Mouse (Mus musculus) brown adipose tissue, adult 24 weeks (tissue): ENCODE results near the gene 1190002N15Rik. TPM values are rescaled to one million over a fixed set of nuclear protein-coding genes. Genes with fewer than 3 reads are reported as not detected.

ENCODE experiments used
- H3K27ac ChIP-seq: fragments of 200-500 bp; replicated peaks from 2 replicates; pipeline ENCODE4 v1.5.1; 2012; ENCODE audit warnings: low read depth, mild to moderate bottlenecking, low read length
- H3K4me1 ChIP-seq: fragments of 200-500 bp; 2 replicates; pipeline ENCODE4 v1.6.1; 2012; ENCODE audit warnings: low read length, mixed read lengths; ENCODE audit not compliant: control insufficient read depth, insufficient read depth, insufficient read length
- H3K4me3 ChIP-seq: fragments of 200-500 bp; 2 replicates; pipeline ENCODE4 v1.5.1; 2012; ENCODE audit warnings: low read depth, mild to moderate bottlenecking, low read length, moderate library complexity; ENCODE audit not compliant: insufficient read depth
- polyA plus RNA-seq: library from polyadenylated mRNA; stranded (reverse); fragments of >200 nt; gene quantifications from 2 replicates; pipeline ENCODE4 v1.2.4, GENCODE M21; 2012; ENCODE audit not compliant: missing spikeins, insufficient read depth, insufficient read length

1190002N15Rik gene
- 8.4 and 13.1 TPM in 2 replicates for polyA plus RNA-seq

DNA sequence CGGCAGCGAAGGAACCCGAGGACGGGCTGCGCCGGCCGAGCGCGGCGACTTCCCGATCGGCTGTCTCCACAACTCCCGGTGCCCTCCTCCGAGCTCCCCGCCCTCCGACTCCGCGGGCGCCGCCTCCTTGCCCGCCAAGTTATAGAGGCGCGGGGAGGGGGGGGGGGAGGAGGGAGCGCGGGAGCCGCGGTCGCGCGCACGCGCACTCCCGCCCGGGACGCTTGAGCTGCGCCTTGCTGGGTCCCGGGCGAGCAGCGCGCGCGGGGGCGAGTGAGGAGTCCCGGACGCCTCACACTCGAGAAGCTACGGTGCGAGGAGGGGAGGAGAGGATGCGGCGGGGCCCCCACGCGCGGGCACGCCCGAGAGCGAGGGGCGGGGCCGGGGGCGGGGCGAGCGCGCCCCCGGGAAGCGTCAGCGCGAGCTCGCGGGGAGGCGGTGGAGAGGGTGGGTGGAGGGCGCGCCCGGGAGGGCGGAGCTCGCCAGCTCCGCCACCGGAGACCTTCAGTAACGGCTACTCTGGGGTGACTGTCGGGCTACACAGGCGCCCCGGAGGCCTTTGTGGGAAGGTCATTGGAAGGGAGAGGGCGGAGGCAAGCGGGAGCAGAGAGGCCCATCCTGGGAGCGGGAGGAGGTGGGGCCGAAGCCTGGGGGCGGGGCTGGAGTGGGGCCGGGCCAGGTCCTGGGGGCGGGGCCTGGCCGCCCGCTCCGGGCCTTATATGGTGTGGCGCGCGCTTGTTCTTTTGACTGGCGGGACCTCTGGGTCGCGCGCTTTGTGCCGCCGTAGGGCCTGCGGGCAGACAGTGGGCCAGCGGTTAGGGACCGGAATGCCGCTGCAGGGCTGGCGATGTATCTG is at the start of gene 1190002N15Rik:
Gene 1190002N15Rik (minus strand): TSS at position 112 of the 853 bp plus-strand sequence.
- Histone ChIP-seq H3K4me1 (no peaks in the 10 kb centered on the region), H3K27ac (peak within 1 kb of the TSS; percentile 95), H3K4me3 (peak within 1 kb of the TSS; percentile 88)

DNA sequence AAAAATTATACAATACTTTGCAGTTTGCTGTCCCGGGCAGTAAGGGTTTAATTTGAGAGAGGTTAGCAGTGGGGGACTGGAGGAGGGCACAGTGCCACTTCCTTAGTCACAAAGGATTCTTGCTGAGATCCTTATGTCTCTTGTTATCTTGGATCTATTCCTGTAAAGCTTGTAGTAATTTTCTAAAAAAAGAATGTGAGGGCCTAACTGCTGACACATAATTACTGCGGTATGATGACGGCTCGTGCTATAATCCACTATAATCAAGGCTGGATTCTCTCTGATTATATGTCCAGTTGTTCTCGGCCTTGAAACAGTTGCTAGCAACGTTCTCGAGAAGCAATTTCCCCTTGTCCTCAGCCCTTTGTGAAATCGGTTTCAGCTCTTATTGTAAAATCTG is 44.4 kb upstream of the 1190002N15Rik start:
- no peaks in the 10 kb centered on the region for H3K4me1 ChIP-seq
- H3K27ac ChIP-seq = no peak overlapping the region

DNA sequence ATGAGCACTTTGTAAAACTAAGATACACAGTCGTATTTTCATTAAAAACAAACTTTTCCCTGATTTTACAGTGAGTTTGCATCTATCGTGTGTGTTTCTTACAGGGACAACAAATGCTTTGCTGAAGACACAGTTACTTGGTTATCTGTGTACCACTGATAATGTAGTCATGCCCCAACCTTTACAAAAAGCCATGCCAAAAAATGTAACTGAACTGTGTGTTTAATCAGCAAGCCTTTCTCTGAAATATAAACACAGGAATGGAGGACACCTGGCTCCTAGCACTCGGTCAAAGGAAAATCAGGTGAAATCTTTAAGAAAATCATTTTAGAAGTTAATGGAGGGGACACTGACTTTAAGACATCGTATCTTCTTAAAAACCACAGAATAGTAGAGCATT is 43.8 kb upstream of the 1190002N15Rik start:
- Histone ChIP-seq H3K27ac (no peak overlapping the region), H3K4me3 (no peak overlapping the region), H3K4me1 (no peaks in the 10 kb centered on the region)

More for the DNA sequence above, 44.4 kb upstream of the 1190002N15Rik start:
- H3K4me3 ChIP-seq = no peak overlapping the region

DNA sequence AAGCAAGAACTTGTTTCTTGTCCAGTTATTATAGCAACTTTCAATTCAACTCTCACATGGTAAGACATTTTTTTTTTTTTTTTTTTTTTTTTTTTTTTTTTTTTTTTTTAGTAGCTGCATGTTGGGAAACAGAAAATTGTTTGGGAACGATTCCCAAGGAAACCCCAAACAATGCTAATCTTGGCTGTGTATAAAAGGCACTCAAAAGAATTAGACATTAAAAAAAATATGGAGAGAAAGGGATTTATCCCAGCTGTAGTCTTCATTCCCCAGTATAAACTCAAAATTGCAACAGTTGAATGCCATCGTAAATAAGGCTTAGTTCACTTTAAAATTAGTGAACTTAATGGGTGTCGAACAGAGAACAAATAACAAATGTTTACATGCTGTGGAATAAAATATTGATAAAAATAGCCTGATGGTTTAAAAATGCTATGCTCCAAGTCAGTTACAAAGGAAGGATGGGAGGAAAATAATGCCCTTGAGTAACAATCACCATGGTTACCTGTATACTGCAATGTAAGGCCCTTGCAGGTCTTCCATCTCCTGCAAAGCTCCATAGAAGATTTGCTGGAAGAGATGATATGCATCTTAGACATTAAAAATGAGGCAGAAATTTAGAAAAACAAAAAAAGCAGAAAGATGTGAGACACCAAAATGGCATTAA is 42.3 kb upstream of the 1190002N15Rik start:
- H3K27ac ChIP-seq = no peak overlapping the region
- no peak overlapping the region for H3K4me3 ChIP-seq
- H3K4me1 ChIP-seq = no peaks in the 10 kb centered on the region; the same call in 1 of the 2 replicates

DNA sequence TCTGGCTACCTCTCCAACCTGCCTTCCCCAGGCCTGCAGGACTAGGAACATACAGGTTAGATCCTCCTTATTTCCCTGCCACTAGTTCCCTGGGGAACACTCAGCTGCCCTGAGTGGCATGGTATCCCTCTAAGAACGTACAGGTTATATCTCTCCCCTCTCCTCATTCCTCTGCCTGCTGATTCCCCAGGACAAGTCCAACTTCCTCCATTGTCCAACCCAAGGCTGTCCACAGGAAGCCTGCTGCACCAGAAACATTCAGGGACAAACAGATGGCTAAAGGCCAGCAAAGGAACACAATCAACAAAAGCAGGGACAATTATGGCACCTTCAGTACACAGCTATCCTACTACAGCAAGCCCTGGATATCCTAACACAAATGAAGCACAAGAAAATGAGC is 33.9 kb upstream of the 1190002N15Rik start:
- Histone ChIP-seq H3K4me3 (no peak overlapping the region), H3K4me1 (peaks cover 5% of the 10 kb centered on the region), H3K27ac (peak overlapping the region; percentile 67)

DNA sequence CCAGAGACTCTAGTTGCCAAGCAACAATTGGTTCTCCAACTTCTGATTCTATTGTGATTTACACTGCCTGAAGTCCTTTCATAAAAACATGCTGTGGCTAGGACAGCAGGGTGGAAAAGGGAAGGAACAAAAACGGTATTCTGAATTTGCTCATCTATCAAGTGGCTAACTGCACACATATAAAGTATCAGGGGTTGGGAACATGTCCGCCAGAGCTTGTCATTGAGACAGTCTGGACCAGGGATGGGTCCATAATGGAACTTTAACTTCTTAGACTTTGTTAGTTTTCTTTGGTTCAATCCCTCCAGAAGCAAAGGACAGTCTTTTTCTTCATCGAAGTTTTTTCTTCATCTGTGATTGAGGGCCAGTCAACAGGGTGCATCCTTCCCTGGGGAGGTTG is 30.5 kb upstream of the 1190002N15Rik start:
- Histone ChIP-seq H3K27ac (no peak overlapping the region), H3K4me3 (no peak overlapping the region), H3K4me1 (peaks cover 2% of the 10 kb centered on the region; the same call in 1 of the 2 replicates)

DNA sequence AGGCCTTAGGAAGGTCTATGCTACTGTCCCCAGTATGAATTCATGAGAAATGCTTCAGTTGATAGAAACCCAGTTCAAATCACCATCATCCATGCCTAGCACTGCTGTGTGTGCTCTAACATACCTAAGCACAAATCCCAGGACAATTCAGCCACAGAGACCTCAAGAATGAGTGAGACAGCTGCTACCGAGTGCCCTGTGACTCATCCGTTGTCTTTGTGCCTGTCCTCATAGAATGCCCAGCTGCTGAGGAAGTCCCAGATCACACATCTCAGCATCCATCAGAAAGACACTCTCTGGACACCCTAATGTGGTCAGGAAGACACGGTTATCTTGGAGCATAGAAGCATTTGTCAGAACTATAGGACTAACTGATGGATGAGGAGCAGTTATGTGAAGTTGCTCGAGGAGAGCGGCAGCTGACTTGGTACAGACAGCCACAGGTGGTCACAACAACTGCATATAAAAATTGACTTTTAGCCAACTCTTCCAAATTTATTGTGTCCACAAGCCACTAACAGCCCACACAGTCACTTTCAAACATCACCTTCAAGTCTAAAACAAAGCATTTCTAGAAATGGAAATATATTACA is 29.9 kb upstream of the 1190002N15Rik start:
- Histone ChIP-seq H3K27ac (no peak overlapping the region), H3K4me3 (no peak overlapping the region), H3K4me1 (peaks cover 2% of the 10 kb centered on the region; the same call in 1 of the 2 replicates)

DNA sequence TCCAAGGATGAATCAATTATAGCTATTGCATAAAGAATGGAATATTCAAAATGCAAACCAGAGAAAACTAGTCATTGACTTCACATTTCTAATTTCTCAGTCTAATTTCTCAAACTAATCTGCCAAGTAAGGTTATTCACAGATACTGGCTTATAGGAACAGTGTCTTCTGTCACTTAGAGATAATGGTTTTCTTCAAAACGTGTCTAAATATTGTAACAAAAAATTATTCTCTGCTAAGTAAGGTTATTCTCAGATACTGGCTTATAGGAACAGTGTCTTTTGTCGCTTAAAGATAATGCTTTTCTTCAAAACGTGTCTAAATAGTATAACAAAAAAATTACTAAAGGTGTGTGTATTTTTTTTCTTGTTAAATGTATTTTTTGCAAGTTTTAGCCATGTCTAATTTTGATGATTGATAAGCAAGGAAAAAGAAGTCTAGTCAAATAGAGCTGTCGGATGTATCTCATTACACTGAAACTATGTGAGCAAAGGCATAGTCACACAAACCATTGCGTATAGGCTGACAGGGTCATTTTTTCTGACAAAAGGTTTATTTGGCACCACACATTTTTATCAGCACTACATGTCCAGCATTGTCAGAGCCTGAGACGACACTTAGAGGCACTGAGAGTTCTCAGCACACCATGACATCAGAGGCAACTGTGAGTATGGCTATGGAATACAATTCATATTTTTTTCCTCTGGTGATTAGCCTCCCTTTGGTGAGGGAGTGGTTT is 19.1 kb upstream of the 1190002N15Rik start:
- H3K4me3 ChIP-seq = no peak overlapping the region

DNA sequence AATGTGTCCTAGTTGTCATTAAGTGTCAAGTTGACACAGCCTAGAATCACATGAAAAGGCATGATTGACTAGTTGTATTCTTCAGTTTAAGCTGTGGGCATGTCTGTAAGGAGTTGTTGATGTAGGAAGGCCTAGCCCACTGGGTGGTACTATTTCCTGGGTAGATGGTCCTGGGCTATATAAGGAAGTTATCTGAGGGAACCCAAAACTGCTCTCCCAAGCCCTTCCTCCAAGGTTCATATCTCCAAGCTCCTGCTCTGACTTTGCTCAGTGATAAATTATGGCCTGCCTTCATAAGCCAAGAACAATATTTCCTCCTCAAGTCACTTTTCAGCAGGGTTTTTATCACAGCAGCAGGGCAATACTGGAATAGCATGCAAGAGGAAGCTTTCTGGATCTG is 18.4 kb upstream of the 1190002N15Rik start:
- Histone ChIP-seq H3K27ac (no peak overlapping the region), H3K4me1 (peaks cover 9% of the 10 kb centered on the region; the same call in 1 of the 2 replicates), H3K4me3 (no peak overlapping the region)

More for the DNA sequence above, 19.1 kb upstream of the 1190002N15Rik start:
- Histone ChIP-seq H3K4me1 (peaks cover 11% of the 10 kb centered on the region; the same call in 1 of the 2 replicates), H3K27ac (no peak overlapping the region)

DNA sequence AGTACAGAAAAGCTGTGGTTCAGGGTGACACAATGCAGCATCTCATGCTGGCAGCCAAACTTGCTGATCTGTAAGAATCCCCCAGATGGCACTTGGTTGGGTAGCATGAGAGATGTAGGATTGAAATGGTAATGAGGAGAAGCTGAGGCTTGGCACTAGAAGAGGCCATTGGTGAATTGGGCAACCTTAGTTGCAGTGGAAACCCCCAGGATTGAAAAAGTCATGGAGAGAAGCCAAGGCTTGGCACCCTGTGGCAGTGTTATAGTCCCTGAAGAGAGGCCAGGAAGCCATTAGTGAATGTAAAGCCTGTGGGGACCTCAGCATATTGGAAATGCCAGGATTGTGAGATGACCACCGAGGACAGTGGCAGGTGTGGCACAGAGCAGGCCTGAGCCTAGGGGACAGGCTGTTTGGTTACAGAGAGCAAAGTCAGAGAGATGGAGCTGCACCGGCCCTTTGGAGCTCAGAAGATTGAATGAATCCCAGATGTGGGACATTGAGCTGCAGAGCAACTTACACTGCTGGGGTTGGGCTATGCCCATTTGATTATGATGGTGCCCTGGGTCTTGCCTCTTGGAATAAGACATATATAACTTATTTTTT is 12.7 kb upstream of the 1190002N15Rik start:
- no peak overlapping the region for H3K4me3 ChIP-seq
- no peaks in the 10 kb centered on the region for H3K4me1 ChIP-seq
- H3K27ac ChIP-seq = no peak overlapping the region

DNA sequence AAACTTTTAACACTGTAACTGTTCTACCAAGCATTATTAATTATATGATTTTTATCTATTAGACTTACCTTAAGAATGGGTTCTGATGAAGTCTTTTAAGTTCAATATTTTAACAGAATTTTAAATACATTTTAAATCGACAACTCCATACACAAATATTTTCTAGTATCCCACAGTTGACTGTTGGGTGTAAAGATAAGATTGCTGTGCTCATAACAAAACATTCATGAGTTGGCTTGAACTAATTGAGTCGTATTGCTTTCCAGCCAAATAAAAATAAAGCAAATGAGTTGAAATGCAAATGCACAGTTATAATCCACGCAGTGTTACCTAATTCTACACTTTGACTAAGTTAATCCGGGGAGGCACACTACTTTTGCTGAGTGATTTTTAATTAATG is 6.0 kb upstream of the 1190002N15Rik start:
- Histone ChIP-seq H3K27ac (no peak overlapping the region), H3K4me3 (no peak overlapping the region), H3K4me1 (no peaks in the 10 kb centered on the region)

DNA sequence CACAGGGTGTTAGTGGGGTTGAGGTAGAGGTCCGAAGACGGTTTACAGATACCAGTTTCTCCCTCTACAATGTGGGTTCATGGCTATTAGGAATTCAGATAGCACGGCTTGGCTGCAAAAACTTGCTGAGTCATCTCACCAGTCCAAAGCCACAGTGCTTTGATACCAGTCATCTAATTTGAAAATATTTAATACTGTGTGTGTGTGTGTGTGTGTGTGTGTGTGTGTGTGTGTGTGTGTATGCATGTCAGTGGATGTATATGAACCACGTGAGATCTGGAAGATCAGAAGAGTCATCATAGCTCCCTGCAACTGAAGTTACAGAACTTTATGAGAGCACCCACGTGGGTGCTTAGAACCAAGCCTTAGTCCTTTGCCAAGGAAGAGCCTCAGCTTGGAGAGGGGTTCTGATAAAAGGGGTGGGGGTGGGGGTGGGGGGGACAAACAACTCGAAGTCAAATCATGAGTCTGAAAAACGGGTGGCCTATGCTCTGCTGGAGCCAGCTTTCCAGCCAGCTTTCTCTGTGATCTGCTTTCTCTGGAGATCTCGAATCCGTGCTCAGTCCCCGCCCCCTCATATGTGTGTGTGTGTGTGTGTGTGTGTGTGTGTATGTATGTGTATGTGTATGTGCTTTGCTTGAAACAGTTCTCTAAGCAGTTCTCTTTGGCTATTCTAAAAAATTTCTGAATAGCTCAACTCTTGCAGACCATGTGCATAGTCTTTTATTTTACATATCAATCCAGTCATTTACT is 2.6 kb upstream of the 1190002N15Rik start:
- H3K27ac ChIP-seq = no peak overlapping the region
- no peak overlapping the region for H3K4me3 ChIP-seq
- no peaks in the 10 kb centered on the region for H3K4me1 ChIP-seq

DNA sequence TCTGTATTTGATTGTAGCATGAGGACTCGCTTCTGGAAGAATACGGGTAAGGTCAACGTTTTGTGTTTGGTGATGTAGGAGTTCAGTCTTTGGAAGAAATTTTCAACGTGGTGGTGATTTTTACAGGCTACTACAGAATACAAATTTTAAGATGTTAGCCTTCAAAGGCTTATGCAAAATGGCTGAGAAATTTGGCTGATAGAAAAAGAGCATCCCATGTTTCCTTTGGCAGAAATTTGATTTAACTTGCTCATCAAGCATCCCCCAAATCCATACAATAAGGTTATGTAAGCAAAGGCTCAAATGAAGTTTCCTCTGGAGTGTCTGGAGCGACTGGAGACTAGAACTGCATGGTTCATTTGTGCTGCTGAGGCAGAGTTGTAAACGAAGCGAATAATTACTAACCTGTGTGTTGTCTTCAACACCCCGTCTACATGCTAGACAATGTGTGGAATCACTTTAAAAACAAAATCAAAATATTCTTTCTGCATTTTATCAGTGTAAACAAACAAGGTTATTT is 1.5 kb upstream of the 1190002N15Rik start:
- Histone ChIP-seq H3K4me3 (no peak overlapping the region), H3K4me1 (no peaks in the 10 kb centered on the region), H3K27ac (no peak overlapping the region)

DNA sequence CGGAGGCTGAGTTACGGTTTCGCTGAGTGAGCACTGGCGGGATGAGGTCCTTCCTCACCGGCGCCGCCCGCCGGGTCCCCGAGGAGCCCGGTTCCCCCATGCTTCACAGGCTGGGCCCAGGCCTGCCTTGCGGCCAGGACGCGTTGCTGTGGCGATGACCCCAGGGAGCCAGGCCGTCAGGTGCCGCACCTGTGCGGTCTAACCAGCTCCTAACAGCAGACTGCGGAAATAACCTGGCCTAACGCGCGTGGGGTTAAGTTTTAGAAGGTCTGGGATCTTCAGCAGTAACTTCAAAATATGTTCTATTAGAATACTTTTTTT is 902 bp upstream of the 1190002N15Rik start:
- peak overlapping the region; percentile 78 for H3K27ac ChIP-seq
- H3K4me3 ChIP-seq = peak overlapping the region; percentile 88
- H3K4me1 ChIP-seq = no peaks in the 10 kb centered on the region
